Mouse (Mus musculus) urinary bladder, postnatal 36 days (tissue): Measurements from ENCODE around the gene Med16.
A peak's percentile ranks its signal among the peaks of the same experiment; 100 is the strongest.

Experiments
- DNase-seq, 2 experiments: peaks; one replicate each; pipeline ENCODE4 v3.0.0; 2022; ENCODE audit warnings: low spot score in 2 of 2, mixed read lengths in 1 of 2

The Med16 gene

GRCm38 (mm10) chr10:79917532-79918100 lies 8.9 kb upstream of the Med16 start:
- no peak for DNase-seq

DNA sequence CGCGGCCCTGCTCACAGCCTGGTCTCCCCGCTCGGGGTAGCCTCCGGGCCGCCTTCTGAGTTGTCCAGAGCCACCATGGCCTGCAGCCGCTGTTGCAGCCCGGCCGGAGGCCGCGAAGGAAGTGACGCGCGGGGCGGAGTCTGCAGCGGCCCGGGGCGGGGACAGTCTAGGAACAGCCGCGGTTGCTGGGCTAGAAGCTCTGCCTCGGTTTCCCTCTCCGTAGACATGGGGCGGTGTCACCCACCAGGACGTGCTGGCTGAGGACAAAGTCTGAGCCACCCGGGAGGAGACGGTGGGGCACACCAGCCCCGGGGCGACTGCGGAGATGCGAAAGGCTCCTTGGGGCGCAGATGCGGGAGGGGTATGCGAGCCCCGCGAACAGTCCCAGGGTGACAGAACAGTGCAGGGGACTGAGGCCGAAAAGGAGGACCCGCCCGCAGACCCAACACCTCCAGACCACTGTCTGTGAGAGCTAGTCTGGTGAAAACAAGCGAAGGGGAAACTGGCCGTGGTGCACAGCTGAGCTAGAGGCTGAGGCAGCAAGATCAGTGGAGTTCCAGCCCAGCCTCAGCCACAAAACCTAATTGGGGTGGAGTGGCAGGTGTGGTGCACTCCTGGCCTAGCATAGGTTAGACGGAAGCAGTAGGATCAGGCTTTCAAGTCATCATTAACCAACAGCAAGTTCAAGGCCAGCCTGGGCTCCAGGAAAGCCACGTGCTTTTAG lies 8.2 kb upstream of the Med16 start, which contains the start of gene Kiss1r:
Gene Kiss1r, plus strand, starts transcription at position 164 of the 724 bp plus-strand sequence.
- DNase-seq = peak; percentile 89 to 90

GRCm38 (mm10) chr10:79916081-79916480 lies 7.4 kb upstream of the Med16 start:
- no peak for DNase-seq

GRCm38 (mm10) chr10:79914948-79915596 lies 6.3 kb upstream of the Med16 start:
- DNase-seq = no peak

DNA sequence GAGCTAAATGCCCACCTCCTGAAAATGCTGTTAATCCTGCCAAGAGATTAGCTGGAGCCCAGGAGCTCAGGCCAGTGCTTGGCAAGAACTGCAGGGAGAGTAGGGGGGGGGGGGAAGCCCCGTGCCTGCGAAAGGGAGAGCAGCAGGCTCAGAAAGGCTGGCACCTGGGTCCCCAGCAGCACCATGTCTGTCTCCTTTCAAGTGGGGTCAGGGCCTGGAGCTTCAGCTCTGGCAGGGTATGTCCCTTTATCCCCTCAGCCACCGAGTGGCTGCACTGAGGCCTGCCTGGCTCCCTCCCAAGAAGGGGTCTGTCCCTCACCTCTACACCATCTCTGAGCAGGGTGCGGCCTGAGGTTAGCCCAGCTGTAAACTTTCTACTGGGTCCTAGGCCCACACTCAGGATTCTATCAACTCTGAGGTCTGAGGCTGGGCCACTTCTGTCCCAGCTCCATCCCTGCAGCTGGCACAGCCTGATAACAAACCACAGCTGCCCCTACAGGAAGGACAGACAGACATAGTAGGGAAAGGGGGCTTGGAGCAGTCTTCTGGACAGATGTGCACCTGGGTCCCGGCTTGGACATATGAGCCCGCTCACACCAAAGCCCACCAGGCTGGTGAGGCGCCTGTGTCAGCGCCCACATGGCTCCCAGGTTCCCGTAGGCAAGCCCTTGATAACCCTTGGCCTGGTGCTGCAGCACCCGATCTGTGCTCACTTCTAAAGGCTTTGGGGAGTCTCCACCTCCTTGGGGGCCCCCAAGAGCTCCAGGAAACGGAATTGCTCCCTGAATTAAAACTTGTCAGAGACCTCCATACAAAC lies 5.6 kb upstream of the Med16 start:
- no peak for DNase-seq

DNA sequence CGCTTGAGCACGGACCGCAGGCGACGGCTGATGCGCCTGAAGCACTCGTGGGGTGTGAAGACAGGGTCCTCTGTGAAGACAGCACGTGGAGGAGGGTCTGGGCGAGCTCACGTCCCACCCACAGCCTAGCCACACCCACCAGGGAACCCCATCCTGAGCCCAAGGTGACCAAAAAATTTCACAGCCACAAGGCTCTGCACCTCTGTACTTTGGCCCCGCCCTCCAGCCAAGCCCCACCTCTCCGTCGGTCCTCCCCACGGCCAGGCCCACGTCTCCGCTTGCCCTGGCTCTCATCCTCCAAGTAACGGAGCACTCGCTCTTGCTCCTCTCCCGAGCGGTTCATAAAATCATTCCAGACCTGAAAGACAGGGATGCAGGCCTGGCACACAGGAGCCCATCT lies 3.7 kb upstream of the Med16 start:
- DNase-seq = no peak

DNA sequence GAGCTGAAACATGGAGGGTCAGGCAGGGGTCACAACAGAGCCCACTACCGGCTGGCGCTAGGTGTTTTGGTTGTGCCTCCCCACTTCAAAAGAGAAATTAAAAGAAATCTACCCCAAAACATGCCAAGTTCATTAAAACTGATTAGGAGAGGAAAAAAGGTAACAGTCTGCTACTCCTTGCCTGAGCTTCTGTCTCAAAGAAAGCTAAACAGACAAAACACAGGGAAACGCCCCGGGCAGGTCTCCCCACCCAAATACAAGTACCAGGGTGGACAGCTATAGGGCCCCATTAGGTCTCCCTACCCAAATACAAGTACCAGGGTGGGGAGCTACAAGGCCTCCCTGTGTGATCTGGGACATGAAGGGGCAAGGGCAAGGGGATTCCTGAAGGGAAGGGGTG lies 1.8 kb upstream of the Med16 start, which contains the start of gene Gm26602:
Gene Gm26602, plus strand, starts transcription at position 301 of the 400 bp plus-strand sequence.
- no peak for DNase-seq

DNA sequence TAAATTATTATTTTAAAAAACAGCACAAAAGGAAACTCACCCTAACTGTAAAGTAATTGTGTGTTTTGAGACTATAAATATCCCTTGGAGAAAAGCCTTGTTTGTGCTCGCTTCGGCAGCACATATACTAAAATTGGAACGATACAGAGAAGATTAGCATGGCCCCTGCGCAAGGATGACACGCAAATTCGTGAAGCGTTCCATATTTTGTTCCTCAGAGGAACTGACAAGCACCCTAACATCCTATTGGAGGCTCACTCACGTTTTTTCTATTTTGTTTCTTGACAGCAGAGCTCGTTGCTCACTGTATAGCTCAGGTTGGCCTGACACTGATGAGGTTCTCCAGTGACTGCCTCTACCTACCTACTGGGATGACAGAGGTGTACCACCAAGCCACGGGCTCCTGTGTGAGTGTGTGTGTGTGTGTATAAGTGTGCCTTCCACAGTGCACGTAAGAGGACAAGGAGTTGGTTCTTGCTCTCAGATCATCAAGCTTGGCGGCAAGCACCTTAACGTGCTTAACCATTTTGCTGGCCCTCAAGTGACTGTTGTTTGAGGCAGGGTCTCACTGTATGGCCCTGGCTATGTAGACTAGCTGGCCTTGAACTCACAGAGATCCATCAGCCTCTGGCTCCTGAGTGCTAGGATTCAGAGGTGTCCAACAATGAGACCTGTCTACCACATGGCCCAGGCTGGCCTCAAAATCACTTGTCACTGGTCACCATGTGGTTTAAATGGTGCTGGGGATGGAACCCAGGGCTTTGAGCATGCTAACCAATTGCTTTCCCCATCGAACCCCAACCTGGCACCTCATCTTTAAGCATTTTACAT lies 584 bp upstream of the Med16 start:
- no peak for DNase-seq

DNA sequence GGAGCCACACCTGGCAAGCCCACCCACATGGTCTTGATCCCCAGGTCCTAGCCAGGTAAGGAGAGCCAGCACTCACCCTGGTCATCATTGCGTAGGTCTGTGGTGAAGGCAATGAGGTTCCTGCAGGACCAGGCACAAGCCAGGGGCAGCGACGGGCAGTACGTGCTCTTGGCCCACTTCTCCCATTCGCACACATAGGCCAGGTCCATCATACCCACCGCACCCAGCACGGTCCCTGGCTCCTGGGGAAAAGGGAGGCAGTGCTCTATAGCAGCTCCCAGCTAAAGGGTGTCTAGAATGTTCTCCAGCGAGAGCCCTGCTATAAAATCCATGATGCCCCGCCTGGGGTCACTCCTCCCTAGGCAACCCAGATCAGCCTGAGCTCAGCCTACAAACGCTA lies 1.3 kb downstream of the Med16 start:
- no peak for DNase-seq

- DNase-seq = no peak
Measured at GRCm38 (mm10) chr10:79906712-79907111, 2.0 kb downstream of the Med16 start.

- DNase-seq = no peak
Measured at GRCm38 (mm10) chr10:79900951-79901410, 7.7 kb downstream of the Med16 start.

DNA sequence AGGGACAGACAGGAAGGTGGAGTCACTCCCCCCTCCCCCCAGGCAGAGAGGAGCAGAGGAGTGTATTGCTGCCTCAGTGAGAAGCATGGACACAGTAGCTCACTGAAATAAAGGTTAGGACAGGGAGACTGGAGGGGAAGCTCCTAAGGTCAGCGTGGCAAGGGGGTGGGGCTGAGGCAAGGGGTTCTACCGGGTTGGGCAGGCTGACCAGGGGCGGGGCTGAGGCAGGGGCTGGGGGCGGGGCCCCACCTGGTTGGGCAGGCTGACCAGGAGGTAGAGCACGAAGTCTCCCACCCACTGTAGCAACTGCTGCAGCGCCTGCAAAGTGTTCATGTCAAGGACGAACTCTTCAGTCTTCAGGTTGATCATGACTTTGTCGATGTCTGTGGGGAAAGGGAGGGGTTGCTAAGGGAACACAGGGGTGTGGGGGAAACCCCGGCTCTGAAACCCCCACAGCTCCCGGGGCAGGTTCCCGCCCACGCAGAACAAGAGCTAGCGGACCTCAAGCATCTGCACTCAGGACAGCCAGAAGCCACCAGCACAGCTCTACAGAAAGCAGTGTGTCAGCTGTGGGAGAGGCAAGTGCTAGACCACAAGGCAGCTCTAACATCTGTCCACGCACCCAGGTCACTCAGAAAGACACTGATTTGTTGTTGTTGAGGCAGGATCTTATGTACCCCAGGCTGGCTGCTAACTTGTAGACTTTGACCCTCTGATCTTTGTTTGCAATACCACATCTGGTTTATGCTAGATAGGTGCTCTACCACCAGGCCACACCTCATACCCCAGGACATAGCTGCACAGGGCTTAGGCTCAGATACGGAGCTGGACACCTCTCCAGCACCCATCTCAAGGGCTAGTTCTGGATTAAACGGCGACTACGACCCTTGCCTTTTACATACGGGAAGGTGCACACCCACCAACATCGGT lies 11.1 kb downstream of the Med16 start:
- no peak for DNase-seq

DNA sequence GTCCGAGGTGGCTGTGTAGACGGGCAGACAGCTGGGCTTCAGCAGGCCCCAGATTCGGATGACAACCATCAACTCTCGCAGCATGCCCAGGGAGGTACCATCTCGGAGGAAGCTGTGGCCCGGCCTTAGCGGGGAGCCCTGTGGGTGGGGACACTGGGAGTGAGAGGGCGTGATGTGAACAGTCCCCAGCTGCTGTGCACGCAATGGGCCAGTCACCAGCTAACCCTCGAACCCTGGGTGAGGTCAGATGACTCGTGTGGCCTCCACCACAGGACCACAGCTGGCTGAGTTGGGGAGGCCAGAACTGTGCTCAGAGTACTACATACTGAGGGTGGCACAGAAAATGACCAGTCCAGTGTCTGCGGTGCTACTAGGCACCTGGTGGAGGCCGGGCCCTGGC lies 11.9 kb downstream of the Med16 start:
- DNase-seq = no peak

- DNase-seq = no peak
Measured at GRCm38 (mm10) chr10:79896306-79896705, 12.4 kb downstream of the Med16 start.

DNA sequence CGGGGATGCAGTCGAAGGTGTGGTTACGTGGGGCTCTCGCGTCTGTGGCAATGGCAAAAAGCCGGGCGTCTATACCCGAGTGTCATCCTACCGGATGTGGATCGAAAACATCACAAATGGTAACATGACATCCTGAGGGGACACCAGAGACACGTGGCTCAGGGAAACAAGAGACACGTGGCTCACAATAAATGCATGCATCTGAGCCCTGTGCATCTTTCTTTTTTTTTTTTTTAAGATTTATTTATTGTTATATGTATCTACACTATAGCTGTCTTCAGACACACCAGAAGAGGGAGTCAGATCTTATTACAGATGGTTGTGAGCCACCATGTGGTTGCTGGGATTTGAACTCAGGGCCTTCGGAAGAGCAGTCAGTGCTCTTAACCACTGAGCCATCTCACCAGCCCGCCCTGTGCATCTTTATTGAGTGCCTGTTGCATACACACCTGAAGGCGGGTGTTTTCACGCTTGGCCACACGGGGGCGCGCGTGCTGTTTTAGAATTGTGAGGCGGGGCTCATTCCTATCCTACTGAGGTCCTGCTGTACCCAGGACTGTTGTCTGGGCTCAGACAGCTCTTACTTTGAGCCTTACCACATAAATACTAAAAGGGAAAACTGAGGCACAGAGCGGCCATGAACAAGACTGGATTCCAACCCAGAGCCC lies 16.1 kb downstream of the Med16 start:
- DNase-seq = peak; percentile 67 to 77

GRCm38 (mm10) chr10:79890670-79891069 lies 18.1 kb downstream of the Med16 start, which contains the start of gene Cfd:
Cfd (plus strand) TSS chr10:79890853.
- DNase-seq = no peak

GRCm38 (mm10) chr10:79889386-79889785 lies 19.3 kb downstream of the Med16 start:
- DNase-seq = no peak

DNA sequence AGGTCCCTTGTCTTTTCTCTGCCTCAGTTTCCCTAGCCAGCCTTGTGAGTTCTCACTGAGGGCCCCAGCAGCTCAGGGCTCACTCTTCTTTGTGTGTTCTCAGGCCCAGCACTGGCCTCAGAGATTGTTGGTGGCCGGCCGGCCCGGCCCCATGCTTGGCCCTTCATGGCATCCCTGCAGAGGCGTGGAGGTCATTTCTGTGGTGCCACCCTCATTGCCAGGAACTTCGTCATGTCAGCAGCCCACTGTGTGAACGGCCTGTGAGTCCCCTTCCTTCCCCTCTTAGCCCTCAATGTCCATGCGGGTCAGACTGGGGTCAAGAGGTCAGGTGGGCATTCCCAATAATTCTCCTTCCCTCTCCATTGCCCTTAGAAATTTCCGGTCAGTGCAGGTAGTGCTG lies 22.1 kb downstream of the Med16 start:
- no peak for DNase-seq

GRCm38 (mm10) chr10:79886054-79886453 lies 22.7 kb downstream of the Med16 start, which contains the start of gene Elane:
Elane (plus strand) TSS chr10:79886247.
- DNase-seq = no peak
